Mouse (Mus musculus): Measurements from ENCODE around the gene Tfr2.

Gene Tfr2

GRCm38 (mm10) chr5:137590507-137590906 is 20.9 kb downstream of the Tfr2 start:
- DNase-seq (ENCODE audit: low read depth), result peak; percentile 23

GRCm38 (mm10) chr5:137595921-137596320 is 26.3 kb downstream of the Tfr2 start:
- DNase-seq (ENCODE audit: low read depth), result no peak

GRCm38 (mm10) chr5:137596601-137597261 is 27.1 kb downstream of the Tfr2 start:
- DNase-seq (ENCODE audit: low read depth), result no peak

GRCm38 (mm10) chr5:137597625-137598024 is 28.0 kb downstream of the Tfr2 start:
- DNase-seq (ENCODE audit: low read depth), result no peak

GRCm38 (mm10) chr5:137598100-137598826 is 28.6 kb downstream of the Tfr2 start:
- no peak for DNase-seq (ENCODE audit: low read depth)

GRCm38 (mm10) chr5:137599600-137599999 is 30.0 kb downstream of the Tfr2 start:
- DNase-seq (ENCODE audit: low read depth), result no peak

GRCm38 (mm10) chr5:137600281-137600618 is 30.6 kb downstream of the Tfr2 start:
- no peak for DNase-seq (ENCODE audit: low read depth)

- peak; percentile 98 for DNase-seq (ENCODE audit: low read depth)
Observed at GRCm38 (mm10) chr5:137600619-137601364, 31.2 kb downstream of the Tfr2 start, which contains the start of gene Mospd3. Mospd3 (minus strand) TSS chr5:137601058.

GRCm38 (mm10) chr5:137601365-137601729 is 31.7 kb downstream of the Tfr2 start:
- DNase-seq (ENCODE audit: low read depth), result peak; percentile 71

- DNase-seq (ENCODE audit: low read depth), result no peak
Observed at GRCm38 (mm10) chr5:137607860-137608653, 38.4 kb downstream of the Tfr2 start.

GRCm38 (mm10) chr5:137608654-137609190 is 39.1 kb downstream of the Tfr2 start:
- DNase-seq (ENCODE audit: low read depth), result no peak

GRCm38 (mm10) chr5:137609292-137609691 is 39.7 kb downstream of the Tfr2 start:
- DNase-seq (ENCODE audit: low read depth), result no peak

- peak; percentile 34 for DNase-seq (ENCODE audit: low read depth)
Observed at GRCm38 (mm10) chr5:137610056-137610455, 40.4 kb downstream of the Tfr2 start.

GRCm38 (mm10) chr5:137610548-137611244 is 41.1 kb downstream of the Tfr2 start:
- peak; percentile 95 for DNase-seq (ENCODE audit: low read depth)

- DNase-seq (ENCODE audit: low read depth), result peak; percentile 92
Observed at GRCm38 (mm10) chr5:137611245-137611602, 41.6 kb downstream of the Tfr2 start.

GRCm38 (mm10) chr5:137613076-137613475 is 43.4 kb downstream of the Tfr2 start:
- no peak for DNase-seq (ENCODE audit: low read depth)

GRCm38 (mm10) chr5:137613550-137613949 is 43.9 kb downstream of the Tfr2 start, which contains the start of gene Pcolce:
Pcolce (minus strand) TSS chr5:137613784.
- peak; percentile 85 for DNase-seq (ENCODE audit: low read depth)

GRCm38 (mm10) chr5:137614921-137615320 is 45.3 kb downstream of the Tfr2 start:
- DNase-seq (ENCODE audit: low read depth), result peak; percentile 34

GRCm38 (mm10) chr5:137615347-137615746 is 45.7 kb downstream of the Tfr2 start:
- no peak for DNase-seq (ENCODE audit: low read depth)

- no peak for DNase-seq (ENCODE audit: low read depth)
Observed at GRCm38 (mm10) chr5:137623937-137624530, 54.4 kb downstream of the Tfr2 start.

GRCm38 (mm10) chr5:137627991-137628390 is 58.4 kb downstream of the Tfr2 start:
- DNase-seq (ENCODE audit: low read depth), result peak; percentile 76

Measured in NIH3T3 (cell line).